Mouse (Mus musculus) lung, postnatal 4 days (tissue): ENCODE data around the gene Nav2.

Experiments
- DNase-seq, 2 experiments: peaks; one replicate each; pipeline ENCODE4 v3.0.0; 2021

Gene Nav2

DNA sequence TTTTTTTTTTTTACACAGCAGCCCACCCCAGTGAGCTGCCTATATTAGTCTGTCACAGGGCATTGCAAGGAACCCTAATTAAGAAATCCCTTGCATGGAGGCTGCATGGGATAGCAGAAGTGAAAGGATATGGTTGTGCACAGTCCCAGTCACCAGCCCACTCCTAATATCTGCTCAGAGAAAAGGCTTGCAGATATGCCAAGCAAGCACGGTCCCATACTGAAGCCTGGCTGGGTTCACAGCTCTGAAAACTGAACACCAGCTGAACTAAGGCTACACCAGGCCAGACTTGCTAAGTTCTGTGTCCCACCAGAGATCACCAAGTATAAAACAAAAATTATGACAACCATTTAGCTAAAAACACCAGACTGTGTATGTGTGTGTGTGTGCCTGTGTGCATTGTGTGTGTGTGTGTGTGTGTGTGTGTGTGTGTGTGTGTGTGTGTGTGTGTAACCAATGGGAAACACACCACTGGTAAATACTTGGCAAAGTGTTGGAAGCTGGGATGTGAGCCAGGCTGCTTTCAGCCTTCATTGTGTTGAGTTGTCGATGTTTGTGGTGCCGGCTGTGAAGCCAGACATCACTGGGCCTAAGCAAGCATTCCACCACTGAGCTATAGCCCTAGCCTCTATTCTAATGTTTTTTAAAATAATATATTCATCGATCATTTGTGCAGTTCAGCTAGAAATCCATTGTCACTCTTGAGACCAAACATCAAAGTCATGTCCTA, 156.4 kb downstream of the Nav2 start:
- peak; percentile 42 to 62 for DNase-seq

DNA sequence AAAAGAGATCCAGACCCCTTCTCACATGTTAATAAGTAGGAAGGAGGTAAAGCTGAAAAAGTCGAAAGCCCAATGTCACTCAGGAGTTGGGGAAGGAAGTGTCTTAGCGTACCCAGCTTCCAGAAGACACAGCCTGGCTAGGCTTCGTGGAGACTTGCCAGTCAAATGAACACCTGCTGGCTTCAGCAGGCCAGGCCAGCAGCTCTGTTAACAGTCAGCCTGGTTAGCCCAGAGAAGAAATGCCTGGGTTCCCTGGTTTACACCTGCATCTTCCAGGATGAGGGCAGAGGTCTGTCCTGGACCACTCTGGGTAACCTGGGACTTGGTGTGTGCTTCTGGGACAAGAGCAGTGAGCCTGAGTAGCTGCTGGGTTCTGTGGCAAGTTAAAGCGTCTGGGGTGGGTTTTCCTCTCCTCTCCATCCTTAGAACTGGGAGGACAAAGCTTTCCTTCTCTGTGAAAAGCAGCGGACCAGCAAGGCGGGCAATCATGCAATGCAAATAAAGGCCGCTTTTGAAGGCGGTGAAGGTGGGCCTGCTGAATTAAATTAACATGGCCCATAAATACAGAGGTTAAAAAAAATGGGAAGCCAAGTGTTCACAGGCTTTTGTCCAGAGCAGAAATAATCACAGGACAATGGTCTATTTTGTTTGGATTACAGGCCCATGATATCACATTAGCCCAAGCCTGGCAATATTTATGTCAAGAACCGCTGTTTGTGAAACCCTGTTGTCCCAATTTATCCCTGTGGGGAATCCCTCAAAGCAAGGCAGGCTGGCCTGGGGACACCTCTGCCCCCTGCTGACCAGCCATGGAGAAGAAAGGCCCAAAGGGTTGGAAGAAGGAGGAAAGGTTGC, 157.3 kb downstream of the Nav2 start:
- peak; percentile 51 to 59 for DNase-seq

DNA sequence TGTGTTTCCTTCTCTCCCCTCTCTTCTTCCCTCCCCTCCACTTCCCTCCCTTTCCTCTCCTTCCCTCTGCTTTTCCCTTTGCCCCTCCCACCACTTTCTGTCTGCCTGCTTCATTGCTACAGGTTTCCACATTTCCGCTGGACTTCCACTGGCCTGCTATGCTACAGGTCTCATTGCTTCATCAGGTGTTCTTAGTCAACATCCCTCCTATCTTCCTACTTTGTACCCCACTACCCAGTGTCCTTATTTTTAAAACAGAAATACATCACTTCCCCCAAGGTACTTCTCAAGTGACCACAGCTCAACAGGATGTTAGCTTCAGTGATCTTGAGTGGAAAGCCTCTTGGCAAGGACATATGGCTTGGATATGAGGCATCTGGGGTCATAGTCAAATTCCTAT, 158.3 kb downstream of the Nav2 start:
- no peak for DNase-seq

DNA sequence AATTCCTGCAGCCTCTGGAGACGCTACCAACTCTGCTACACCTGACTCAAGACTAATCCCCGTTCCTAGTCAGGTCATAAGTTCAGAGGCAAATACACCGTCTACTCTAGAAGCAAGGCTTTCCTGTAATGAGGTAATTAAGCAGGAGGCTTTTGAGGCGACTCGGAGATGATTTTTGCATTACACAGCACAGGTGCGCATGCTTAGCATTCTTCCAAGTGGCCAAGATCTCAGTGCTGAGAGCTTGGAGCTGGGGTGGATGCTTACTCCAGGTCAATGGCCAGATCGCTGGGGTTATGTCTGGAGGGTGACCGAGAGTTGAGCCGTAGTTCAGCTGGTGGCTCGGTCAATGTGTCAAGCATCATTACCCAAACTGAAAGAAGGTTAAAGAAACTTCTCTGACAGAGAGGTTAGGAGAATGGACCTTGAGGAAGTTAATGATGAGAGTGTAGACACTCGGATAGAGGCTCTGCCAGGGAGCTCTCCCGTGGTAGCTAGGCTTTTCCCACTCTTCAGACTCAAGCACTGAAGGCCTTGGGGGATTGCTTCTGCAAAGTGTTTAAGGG, 161.0 kb downstream of the Nav2 start:
- DNase-seq: no peak

DNA sequence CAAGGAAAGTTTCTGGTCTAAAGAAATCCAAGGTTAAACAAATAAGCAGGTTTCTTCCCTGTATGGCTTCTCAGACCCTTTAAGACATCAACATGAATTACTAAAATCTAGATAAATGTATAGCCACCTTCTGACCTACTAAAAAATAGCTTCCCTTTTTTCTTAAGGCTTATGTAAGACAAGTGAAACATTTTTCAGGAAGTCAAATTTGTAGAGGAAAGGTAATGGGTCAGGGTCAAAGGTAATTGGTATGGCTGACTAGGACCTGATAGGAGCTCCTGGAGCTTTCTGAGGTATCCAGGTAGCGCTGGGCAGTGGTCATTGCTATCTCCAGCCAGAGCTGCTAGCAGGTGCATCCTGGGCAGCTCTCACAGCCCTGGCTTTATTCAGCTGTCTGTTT, 162.1 kb downstream of the Nav2 start:
- DNase-seq: no peak

DNA sequence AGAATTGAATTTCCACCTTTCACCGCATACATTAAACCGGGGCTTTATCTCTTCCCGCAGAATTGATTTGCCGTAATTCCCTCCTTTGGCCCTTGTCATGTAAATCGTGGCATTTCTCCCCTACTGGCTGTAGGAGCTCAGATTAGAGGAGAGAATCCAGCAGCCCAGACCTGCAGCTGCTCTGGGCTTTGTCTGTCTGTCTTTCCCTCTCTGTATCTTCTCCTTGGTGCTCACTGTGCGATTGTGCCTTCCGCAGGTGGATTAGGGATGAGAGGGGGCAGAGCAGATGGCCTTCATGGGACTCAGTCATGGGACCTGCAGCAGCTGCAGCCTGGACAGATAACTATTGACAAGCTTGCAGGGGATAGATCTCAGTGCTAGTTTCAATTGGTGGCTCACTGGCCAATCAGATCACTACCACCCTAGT, 162.6 kb downstream of the Nav2 start:
- DNase-seq: no peak

DNA sequence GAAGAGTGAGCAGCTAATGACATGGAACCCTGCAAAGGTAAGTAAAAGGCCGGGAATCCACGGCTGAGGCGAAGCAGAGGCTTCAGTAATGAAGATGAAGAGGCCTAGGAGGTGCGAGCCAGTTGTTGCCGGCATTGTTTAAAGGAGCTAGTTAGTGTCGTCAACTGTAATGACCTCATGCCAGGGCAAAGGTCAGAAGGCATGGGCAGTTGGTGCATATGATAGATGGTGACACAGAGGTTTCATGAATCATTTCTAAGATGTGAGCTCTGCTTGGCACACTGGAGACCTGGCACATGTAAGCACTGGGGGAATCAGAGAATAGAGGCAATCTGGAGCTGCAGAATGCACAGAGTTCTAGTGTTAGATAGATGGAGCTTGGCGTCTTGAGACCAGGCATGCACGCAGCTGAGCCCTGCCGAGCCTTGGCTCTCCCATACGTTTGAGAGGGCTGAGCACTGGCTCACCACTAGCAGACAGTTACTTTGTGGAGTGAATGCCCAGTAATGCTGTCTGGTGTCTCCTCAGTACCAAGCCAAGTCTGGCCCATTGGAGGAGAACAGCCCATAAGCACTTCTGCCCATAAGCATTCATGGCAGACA, 166.9 kb downstream of the Nav2 start:
- DNase-seq: peak in 1 of 2 experiments; percentile 14

DNA sequence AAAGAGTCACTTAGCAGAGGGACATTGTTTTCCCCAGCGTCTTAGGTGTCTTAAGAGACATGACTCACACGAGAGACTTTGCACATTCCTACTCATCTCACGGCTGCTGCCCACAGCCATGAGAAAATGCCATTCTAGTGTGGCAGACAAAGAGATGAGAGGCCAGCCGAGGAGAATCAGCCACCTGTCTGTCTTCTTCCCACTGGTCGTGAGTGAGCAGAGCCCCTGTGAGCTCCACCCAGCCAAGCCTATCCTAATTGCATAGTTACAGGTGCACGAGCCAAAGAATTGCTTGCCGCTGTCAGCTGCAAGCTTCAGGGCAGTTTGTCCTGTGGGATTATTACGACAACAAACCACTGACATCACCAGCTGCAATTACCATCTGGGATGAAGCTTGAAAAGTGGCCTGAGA, 167.8 kb downstream of the Nav2 start:
- peak in 1 of 2 experiments; percentile 13 for DNase-seq

DNA sequence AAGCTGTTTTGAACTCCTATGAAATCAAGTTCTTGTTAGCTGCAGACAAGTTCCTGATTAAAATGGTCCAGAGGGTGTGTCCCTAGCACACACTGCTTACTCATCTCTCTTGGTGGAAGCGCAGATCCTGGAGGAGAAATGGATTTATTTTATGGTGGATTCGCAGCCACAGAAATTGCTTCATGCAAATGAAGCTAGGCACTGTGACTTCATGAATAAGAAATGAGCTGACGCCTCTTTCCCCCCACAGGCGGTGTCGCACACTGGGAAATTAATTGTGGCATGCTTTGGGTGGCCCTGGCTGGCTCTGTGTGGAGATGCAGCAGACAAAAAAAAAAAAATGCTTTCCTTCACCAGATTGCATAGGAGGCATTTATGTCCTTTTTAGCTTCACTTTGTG, 170.4 kb downstream of the Nav2 start:
- peak in 1 of 2 experiments; percentile 6 for DNase-seq

DNA sequence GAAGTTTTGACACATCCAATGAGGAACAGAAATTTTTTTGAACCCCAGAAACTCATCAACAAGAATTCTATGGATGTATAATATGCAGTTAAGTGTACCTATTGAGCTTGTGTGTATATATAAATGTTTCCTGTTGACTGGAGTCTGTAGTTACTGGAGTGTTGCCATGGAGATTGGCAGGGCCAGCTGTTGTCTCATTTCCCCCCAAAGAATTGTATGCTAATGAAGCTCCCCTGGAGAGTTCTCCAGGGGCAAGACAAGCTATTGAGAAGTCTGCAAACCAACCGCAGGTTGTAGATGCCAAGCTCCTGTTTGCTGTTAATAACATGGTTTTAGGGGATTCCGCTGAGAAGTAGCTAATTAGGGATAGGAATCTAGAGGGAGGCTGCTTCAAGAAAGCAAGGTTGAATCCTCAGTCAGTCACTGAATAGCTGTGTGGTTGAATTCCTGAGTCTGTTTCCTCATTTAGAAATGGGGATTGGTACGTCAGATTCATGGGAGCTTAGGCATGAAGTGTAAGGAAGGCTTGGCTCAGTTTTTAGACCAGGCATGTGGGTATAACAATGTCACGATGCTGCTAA, 174.2 kb downstream of the Nav2 start:
- DNase-seq: no peak

DNA sequence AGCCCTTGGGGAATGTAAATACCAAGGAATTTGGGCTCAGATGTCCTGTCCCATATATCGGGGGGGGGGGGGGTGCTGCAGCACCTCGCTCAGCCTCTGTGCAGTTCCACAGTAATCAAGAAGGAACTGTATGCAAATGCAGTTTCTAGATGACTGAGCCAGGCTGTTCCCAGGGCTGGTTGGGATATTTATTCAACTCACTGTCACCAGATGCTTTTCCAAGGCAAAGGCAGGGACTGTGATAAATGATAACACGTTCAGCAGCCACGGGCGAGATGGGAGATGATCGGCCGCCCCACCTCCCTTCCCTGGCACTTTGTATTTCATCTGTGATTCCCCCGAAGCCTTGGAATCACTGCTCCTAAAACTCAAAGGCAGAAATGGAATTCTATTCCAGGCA, 176.3 kb downstream of the Nav2 start:
- DNase-seq: no peak

DNA sequence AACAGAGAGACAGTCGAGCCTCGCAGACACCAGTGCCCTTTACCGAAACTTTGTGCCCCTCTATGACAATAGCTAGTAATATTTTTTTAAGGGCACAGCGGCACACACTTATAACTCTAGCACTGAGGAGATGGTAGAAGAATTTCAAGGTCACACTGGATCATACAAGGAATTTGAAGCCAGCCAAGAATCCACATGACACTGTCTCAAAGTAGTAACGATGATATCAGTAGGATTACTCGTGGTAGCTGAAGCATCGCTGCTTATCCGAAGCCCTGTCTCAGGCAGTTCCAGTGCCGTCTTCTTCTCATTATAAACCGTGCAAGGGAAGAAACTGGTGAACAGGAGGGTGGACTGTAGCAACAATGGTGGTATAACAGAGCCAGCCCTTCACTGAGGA, 177.2 kb downstream of the Nav2 start:
- DNase-seq: no peak

DNA sequence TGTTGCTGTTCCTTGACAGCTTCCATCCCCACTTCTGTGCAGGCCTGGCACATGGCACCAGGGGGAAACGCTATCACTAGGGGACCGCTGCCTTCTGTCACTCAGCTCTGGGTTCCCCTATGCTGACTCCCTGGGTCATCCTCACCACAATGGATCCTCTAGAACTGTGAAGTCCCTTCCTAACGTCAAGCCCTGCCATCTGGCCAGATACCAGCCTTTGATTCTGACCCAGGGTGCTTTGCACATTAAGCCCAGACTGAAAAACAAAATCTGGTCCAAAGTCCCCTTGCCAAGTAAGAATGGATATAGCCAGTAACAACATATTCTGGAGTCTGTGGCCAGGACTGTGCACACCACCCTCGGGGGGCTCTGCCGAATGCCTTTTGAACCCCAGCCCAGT, 178.6 kb downstream of the Nav2 start:
- DNase-seq: no peak

DNA sequence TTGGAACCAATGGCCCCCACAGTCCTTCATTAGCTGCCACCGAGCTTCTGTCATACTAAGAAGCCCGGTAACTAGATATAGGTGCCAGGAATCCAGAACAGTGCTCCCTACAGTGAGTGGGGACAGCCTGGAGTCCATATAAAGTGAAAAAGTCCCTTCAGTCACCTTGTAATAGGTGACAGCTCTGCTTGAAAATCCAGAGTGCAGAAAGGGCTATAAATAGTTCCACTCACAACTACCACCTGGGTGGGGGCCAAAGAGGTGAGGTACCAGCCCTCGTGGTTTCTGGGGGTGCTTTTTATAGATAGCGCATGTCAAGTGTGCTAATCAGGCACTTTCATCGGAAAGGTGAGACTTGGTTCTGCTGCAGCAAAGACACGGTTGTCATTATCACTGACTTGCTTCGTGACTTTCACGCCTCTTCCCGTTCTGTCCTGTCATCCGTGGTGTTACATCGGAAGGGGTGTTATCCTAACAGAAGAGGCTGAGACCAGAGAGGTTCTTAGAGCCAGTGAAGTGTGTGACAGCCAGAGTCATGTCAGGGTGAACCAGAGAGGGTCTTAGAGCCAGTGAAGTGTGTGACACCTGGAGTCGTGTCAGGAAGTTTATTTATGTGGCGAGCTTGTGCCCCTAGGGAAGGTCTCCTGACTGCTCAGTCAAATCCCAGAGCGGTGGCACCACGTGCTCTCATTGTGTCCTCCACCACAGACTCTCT, 179.8 kb downstream of the Nav2 start:
- DNase-seq: no peak

DNA sequence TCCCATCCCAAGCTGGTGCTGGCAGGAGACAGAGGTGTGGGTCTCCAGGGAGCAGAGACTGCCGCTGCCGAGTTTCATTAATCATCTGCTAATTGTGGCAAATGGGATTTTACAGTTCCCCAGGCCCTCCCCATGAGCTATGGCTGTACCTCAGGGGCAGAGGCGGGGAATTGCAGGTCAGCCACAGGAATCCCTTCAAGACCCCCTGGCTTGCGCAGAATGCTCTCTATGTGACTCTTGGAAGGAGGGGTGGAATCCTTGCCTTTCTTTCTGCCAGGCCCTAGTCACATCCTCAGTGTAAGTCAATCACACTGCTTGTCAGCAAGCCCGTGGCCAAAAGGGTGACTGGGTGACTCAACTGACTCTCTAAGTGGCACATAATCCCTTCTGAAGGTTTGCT, 182.9 kb downstream of the Nav2 start:
- DNase-seq: no peak

DNA sequence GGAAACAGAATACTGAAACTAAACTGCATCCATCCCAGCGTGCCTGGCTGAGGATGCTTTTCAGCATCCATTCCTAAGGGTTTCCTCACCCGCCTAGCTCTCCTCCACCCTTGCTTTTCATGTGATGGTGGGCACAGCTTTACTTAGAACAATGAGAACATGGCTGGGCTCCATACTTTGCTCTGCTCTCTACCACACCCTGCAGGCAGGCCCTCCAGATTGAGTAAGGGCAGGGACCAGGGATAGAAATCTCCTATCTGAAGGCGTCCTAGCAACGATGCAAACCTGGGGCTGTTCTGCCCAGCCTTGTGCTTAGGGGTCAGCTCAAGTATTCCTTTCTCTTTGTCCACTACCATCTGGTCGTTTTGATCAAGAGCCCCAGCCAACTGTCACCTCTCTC, 183.4 kb downstream of the Nav2 start:
- no peak for DNase-seq

DNA sequence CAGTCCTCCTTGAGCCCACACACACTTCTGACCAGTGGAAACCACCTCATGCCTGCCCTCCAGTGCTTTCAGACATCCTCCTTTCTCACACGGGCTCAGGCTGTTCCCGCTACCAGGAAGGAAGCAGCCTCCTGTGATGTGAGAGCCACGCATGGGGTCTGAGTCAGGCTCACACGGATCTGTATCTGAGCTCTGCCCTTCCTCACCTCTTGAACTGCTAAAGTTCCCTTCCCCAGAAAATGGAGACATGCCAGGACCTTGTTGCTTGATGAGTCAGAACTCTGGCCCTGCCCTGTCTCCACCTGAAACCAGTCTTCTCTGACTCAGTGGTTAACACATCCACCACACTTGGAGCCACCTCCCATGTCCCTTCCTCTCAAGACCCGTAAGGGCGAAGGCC, 185.1 kb downstream of the Nav2 start:
- no peak for DNase-seq

DNA sequence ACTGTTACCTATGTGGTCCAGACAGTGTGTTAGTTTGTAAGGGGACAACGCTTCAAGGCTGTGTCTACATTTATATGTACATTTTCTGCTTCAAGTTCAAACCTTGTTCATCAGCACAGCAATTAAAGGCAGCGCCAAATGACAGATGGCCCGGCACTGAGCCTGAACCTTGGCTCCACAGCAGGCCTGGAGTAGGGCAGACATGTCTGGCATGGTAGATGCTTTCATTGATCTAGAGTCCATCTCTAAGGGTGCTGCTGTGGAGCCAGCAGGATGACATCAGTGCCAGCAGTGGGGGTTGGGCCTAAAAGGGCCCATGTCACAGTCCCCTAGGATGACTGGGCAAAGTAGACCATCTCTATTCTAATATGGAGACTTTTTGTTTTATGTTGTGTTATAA, 186.0 kb downstream of the Nav2 start:
- no peak for DNase-seq

DNA sequence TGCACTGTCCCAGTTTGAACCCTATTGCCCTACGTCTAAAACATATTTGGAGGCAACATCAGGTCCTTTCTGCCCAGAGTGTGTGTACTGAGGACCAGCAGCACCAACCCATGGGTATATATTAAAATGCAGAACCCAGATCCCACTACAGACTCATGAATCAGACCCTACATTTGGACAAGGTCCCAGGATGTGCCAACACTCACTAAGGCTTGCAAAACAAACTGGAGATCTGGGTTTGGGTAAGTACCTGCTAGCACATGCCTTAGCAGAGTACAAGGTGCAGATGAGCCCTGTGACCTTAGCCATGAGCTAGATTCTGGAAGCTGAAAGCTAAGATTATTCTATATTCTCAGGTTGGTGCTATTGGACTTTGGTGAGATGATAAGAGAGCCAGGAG, 192.8 kb downstream of the Nav2 start:
- no peak for DNase-seq

DNA sequence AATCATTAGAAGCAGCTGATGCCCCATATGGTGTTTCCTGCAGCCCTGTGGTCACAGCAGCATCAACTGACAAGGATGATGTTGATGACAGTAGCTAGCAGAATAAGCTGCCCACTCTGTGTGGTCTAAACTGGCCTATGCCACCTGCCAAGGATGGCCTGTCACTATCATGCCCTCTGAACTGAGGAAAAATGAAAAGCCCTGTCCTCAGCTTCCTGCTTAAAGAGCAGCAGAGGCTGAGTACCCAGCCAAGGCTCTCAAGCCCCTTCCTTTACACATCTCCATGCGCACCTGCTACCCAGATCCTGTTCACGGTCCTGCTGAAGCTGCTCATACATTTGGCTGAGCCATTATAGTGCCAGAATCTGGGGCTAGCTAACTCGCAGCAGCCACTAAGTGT, 193.7 kb downstream of the Nav2 start:
- DNase-seq: no peak

DNA sequence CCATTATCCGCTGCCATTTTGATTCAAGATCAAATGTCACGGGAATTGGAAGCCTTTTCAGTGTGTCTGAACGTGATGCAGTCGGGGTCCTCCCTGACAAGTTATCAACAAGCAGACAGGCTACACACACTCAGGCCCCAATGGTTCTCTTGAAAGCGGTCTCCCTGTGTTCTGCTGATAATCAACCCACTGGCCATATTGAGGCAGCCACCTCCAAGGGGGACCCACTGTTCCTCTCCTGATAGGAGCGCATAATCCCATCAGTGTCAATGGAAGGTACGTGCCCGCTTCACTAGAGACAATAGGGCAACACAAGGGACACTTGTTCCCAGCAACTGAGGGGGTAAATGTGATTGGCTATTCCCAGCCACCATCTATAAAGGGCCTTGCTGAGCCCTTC, 195.9 kb downstream of the Nav2 start:
- DNase-seq: no peak

DNA sequence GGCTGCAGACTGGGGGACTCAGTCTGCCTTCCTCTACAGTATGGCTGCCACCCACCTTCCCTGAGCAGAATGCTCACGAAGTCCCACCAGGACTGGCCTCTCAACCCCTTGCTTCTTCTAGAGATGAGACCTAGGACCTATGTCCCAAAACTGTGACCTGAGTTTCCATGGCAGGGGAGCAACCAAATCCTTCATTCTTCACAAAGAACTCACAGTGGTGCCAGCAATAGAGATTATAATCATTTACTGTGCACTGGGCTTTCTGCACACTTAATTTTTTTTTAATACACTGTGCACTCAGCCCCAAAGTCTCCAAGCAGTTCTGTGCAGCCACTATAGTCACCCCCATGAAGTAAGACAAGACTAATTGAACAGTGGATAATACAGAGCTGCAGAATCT, 196.3 kb downstream of the Nav2 start:
- DNase-seq: no peak

DNA sequence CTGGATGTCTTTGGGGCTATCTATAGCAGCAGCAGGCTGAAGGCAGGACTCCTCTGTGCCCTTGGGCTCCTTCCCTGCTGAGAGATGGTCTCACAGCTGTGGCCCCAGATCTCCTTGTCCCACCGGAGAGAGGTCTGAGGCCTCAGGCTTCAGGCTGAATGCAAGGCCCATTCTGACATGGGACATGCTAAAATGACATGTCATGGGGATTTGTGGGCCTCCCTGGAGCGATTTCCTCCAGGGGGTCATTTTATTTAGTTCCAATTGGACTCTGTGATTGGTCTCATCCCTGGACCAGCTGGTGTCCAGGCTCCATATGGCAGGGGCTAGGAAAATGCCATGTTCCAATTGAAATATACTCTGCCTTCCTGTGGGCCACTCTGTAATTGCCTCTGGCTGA, 197.0 kb downstream of the Nav2 start:
- no peak for DNase-seq
